Mouse (Mus musculus): ENCODE data around the gene Rsph3b.

GRCm38 (mm10) chr17:6860491-6860897 is 88.0 kb downstream of the Rsph3b start:
- TF ChIP-seq POLR2A (IDR thresholded peaks at IDR 0.05; ENCODE audit: extremely low read depth, insufficient read depth, low read length) (no peak), CTCF (IDR thresholded peaks at IDR 0.05; ENCODE audit: extremely low read depth, insufficient read depth, low read length) (no peak)
